Mouse (Mus musculus): Measurements from ENCODE around the gene Olfr410. TPM values are rescaled to one million over a fixed set of nuclear protein-coding genes. Genes with fewer than 3 reads are reported as not detected.

Gene Olfr410
- not detected in 2 replicates for polyA plus RNA-seq (2015; fragmentation: Nextera tagmentation; extraction: Ambion mirVana)

DNA sequence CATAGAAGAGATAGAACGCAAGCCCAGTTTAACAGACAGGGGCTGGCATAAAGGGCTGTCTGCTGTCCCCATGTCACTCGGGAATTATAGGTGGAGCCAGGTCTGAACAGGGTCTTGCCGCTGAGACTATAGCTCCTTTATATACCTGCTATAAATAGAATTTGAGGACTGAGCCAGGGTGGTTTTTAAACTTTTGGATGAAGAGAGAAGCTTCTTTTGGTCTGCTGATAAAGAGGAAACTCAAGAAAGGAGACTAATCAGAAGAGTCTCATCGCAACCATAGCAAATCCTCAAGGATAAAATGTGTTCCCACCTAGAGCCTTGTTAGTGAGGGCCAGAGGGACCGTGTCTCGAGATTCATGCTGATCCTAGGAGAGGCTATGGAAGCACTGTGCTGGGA is at the start of gene Olfr410:
Gene Olfr410 (minus strand): TSS at position 101 of the 400 bp plus-strand sequence.
- Histone ChIP-seq H3K4me1 (ENCODE audit: control insufficient read depth, insufficient read depth, low read depth, low read length) (no peaks in the 10 kb centered on the region), H3K36me3 (ENCODE audit: control insufficient read depth, insufficient read depth, low read length) (no peaks in the 10 kb centered on the region), H3K9me3 (ENCODE audit: control insufficient read depth, low read length) (no peaks in the 10 kb centered on the region), H3K4me2 (ENCODE audit: low read length) (no peak within 1 kb of the TSS), H3K4me3 (ENCODE audit: low read length) (no peak within 1 kb of the TSS), H3K27me3 (replicated peaks; ENCODE audit: control insufficient read depth, insufficient read depth, low read length) (no peaks in the 10 kb centered on the region), H3K9ac (ENCODE audit: low read depth, low read length) (no peak within 1 kb of the TSS), H3K27ac (ENCODE audit: low read depth, low read length) (no peak within 1 kb of the TSS)
- WGBS = 83% methylated on average over 6 of the region's 6 CpGs
- ATAC-seq = no peak

- H3K36me3 ChIP-seq (ENCODE audit: control insufficient read depth, insufficient read depth, low read length) = peaks cover 11% of the 10 kb centered on the region
- H3K4me1 ChIP-seq (ENCODE audit: control insufficient read depth, insufficient read depth, low read depth, low read length) = no peaks in the 10 kb centered on the region
- H3K27me3 ChIP-seq (replicated peaks; ENCODE audit: control insufficient read depth, insufficient read depth, low read length) = no peaks in the 10 kb centered on the region
- H3K9me3 ChIP-seq (ENCODE audit: control insufficient read depth, low read length) = no peaks in the 10 kb centered on the region
- no peak overlapping the region for H3K4me3 ChIP-seq (ENCODE audit: low read length)
- ATAC-seq = no peak
- 78% methylated on average over 5 of the region's 5 CpGs for WGBS
- no peak overlapping the region for H3K27ac ChIP-seq (ENCODE audit: low read depth, low read length)
- H3K4me2 ChIP-seq (ENCODE audit: low read length) = no peak overlapping the region
- H3K9ac ChIP-seq (ENCODE audit: low read depth, low read length) = no peak overlapping the region
Observed at GRCm38 (mm10) chr11:74387203-74387602, 49.4 kb upstream of the Olfr410 start.

- peaks cover 4% of the 10 kb centered on the region for H3K36me3 ChIP-seq (ENCODE audit: control insufficient read depth, insufficient read depth, low read length)
- no peaks in the 10 kb centered on the region for H3K9me3 ChIP-seq (ENCODE audit: control insufficient read depth, low read length)
- ATAC-seq = no peak
- H3K4me1 ChIP-seq (ENCODE audit: control insufficient read depth, insufficient read depth, low read depth, low read length) = no peaks in the 10 kb centered on the region
- WGBS = 69% methylated on average over 9 of the region's 9 CpGs
- H3K4me3 ChIP-seq (ENCODE audit: low read length) = no peak overlapping the region
- no peak overlapping the region for H3K9ac ChIP-seq (ENCODE audit: low read depth, low read length)
- H3K27me3 ChIP-seq (replicated peaks; ENCODE audit: control insufficient read depth, insufficient read depth, low read length) = no peaks in the 10 kb centered on the region
- no peak overlapping the region for H3K27ac ChIP-seq (ENCODE audit: low read depth, low read length)
- no peak overlapping the region for H3K4me2 ChIP-seq (ENCODE audit: low read length)
Observed at GRCm38 (mm10) chr11:74385674-74386073, 47.8 kb upstream of the Olfr410 start.

- Histone ChIP-seq H3K4me1 (ENCODE audit: control insufficient read depth, insufficient read depth, low read depth, low read length) (no peaks in the 10 kb centered on the region), H3K9me3 (ENCODE audit: control insufficient read depth, low read length) (no peaks in the 10 kb centered on the region), H3K4me2 (ENCODE audit: low read length) (no peak overlapping the region), H3K27ac (ENCODE audit: low read depth, low read length) (no peak overlapping the region), H3K4me3 (ENCODE audit: low read length) (no peak overlapping the region), H3K36me3 (ENCODE audit: control insufficient read depth, insufficient read depth, low read length) (no peaks in the 10 kb centered on the region), H3K9ac (ENCODE audit: low read depth, low read length) (no peak overlapping the region), H3K27me3 (replicated peaks; ENCODE audit: control insufficient read depth, insufficient read depth, low read length) (no peaks in the 10 kb centered on the region)
- no peak for ATAC-seq
- WGBS = 66% methylated on average over 4 of the region's 4 CpGs
Observed at GRCm38 (mm10) chr11:74379166-74379873, 41.5 kb upstream of the Olfr410 start.

GRCm38 (mm10) chr11:74376847-74377246 is 39.0 kb upstream of the Olfr410 start:
- 84% methylated on average over 3 of the region's 3 CpGs for WGBS
- H3K36me3 ChIP-seq (ENCODE audit: control insufficient read depth, insufficient read depth, low read length) = no peaks in the 10 kb centered on the region
- no peaks in the 10 kb centered on the region for H3K27me3 ChIP-seq (replicated peaks; ENCODE audit: control insufficient read depth, insufficient read depth, low read length)
- no peaks in the 10 kb centered on the region for H3K4me1 ChIP-seq (ENCODE audit: control insufficient read depth, insufficient read depth, low read depth, low read length)
- ATAC-seq = peak; percentile 92
- H3K4me2 ChIP-seq (ENCODE audit: low read length) = no peak overlapping the region
- no peak overlapping the region for H3K9ac ChIP-seq (ENCODE audit: low read depth, low read length)
- H3K4me3 ChIP-seq (ENCODE audit: low read length) = no peak overlapping the region
- no peaks in the 10 kb centered on the region for H3K9me3 ChIP-seq (ENCODE audit: control insufficient read depth, low read length)
- H3K27ac ChIP-seq (ENCODE audit: low read depth, low read length) = no peak overlapping the region

DNA sequence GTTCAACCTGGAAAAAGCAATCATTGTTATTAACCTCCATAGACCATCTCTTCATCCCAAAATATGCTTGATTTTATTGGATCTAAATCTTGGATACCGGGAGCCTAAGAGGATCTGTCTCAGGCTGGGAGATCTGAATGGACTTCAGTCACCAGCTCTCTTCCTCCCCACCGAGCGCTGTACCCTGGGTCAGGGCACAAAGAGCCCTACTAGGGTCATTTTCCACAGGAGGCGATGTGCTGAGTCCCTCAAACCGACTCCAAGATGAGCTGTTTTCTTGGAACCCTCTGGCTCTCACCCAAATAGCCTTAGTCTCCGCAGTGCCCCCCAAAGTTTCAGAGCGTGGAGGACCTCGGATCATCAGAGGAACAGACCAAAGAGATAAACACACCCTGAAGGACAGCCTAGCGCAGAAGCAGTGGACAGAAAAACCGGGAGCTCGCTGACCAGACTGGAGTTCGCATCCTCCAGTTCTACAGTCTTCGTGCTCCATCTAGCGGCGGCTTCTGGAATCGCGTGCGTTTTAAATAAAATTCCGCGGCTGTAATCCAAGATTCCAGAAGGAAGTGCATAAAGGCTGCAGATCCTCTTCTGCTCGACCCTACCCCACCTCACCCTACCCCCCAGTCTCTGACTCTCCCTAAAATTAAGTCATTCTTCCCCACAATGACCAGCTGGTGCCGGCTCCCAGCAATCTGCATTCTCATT is 33.7 kb upstream of the Olfr410 start:
- Histone ChIP-seq H3K4me1 (ENCODE audit: control insufficient read depth, insufficient read depth, low read depth, low read length) (no peaks in the 10 kb centered on the region), H3K9me3 (ENCODE audit: control insufficient read depth, low read length) (no peaks in the 10 kb centered on the region; the same call in 1 of the 2 replicates), H3K4me3 (ENCODE audit: low read length) (no peak overlapping the region), H3K27me3 (replicated peaks; ENCODE audit: control insufficient read depth, insufficient read depth, low read length) (peaks cover 2% of the 10 kb centered on the region; the same call in 1 of the 2 replicates), H3K27ac (ENCODE audit: low read depth, low read length) (no peak overlapping the region), H3K9ac (ENCODE audit: low read depth, low read length) (peak overlapping the region; percentile 45; the same call in 1 of the 2 replicates), H3K4me2 (ENCODE audit: low read length) (peak overlapping the region; percentile 41), H3K36me3 (ENCODE audit: control insufficient read depth, insufficient read depth, low read length) (no peaks in the 10 kb centered on the region)
- 11% methylated on average over 22 of the region's 22 CpGs for WGBS
- ATAC-seq = peak; percentile 74

- Histone ChIP-seq H3K4me3 (ENCODE audit: low read length) (no peak within 1 kb of the TSS), H3K4me1 (ENCODE audit: control insufficient read depth, insufficient read depth, low read depth, low read length) (no peaks in the 10 kb centered on the region), H3K36me3 (ENCODE audit: control insufficient read depth, insufficient read depth, low read length) (no peaks in the 10 kb centered on the region), H3K9ac (ENCODE audit: low read depth, low read length) (no peak within 1 kb of the TSS), H3K27ac (ENCODE audit: low read depth, low read length) (no peak within 1 kb of the TSS), H3K4me2 (ENCODE audit: low read length) (no peak within 1 kb of the TSS), H3K9me3 (ENCODE audit: control insufficient read depth, low read length) (no peaks in the 10 kb centered on the region), H3K27me3 (replicated peaks; ENCODE audit: control insufficient read depth, insufficient read depth, low read length) (no peaks in the 10 kb centered on the region)
- WGBS = 72% methylated on average over 1 of the region's 1 CpGs
- no peak for ATAC-seq
Observed at GRCm38 (mm10) chr11:74361769-74362168, 23.9 kb upstream of the Olfr410 start, which contains the start of gene Olfr412. Gene Olfr412, plus strand, starts transcription at chr11:74362069.

DNA sequence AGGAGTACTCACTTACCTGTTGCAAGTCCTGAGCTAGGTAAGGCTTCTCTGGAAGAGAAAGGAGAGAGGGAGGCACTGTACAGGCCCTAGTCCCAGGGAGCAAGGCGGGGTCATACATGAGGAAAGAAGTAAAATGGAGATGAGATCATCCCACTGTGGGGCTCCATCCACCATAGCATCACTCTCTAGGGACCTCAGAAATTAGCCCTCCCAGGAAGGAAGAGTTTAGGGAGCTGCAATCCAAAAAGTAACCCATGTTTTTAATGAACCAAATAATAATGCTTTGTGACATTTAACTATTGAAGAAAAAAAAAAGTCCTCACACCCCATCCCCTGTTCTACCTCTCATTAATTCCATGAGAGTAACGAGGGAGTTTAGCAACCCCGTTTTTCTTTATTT is 14.7 kb upstream of the Olfr410 start, which contains the start of gene Olfr411:
Gene Olfr411 (minus strand): TSS at position 101 of the 400 bp plus-strand sequence.
- Histone ChIP-seq H3K4me1 (ENCODE audit: control insufficient read depth, insufficient read depth, low read depth, low read length) (no peaks in the 10 kb centered on the region), H3K9me3 (ENCODE audit: control insufficient read depth, low read length) (no peaks in the 10 kb centered on the region), H3K36me3 (ENCODE audit: control insufficient read depth, insufficient read depth, low read length) (no peaks in the 10 kb centered on the region), H3K27ac (ENCODE audit: low read depth, low read length) (no peak within 1 kb of the TSS), H3K9ac (ENCODE audit: low read depth, low read length) (no peak within 1 kb of the TSS), H3K27me3 (replicated peaks; ENCODE audit: control insufficient read depth, insufficient read depth, low read length) (no peaks in the 10 kb centered on the region), H3K4me3 (ENCODE audit: low read length) (no peak within 1 kb of the TSS), H3K4me2 (ENCODE audit: low read length) (no peak within 1 kb of the TSS)
- 77% methylated on average over 3 of the region's 3 CpGs for WGBS
- no peak for ATAC-seq

DNA sequence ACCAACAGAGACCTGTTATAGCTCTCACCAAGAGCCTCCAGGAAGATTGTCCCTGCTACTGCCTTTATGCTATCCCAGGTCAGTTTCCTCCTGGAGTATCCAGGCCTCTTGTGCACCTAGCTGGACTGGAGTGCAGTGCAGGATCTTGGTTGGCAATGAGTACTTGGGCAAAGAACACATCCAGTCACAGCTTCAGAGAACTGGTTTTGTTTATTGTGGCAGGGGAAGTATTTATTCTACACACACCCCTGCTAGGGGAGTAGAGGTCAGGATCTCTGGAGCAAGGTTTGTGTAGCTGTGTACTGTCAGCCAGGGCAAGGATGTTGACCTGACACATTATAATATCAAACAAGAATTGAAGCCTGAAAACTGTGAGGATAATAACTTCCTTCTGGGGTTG is 9.1 kb downstream of the Olfr410 start:
- Histone ChIP-seq H3K27me3 (replicated peaks; ENCODE audit: control insufficient read depth, insufficient read depth, low read length) (no peaks in the 10 kb centered on the region), H3K4me3 (ENCODE audit: low read length) (no peak overlapping the region), H3K9me3 (ENCODE audit: control insufficient read depth, low read length) (no peaks in the 10 kb centered on the region), H3K4me1 (ENCODE audit: control insufficient read depth, insufficient read depth, low read depth, low read length) (no peaks in the 10 kb centered on the region), H3K9ac (ENCODE audit: low read depth, low read length) (no peak overlapping the region), H3K36me3 (ENCODE audit: control insufficient read depth, insufficient read depth, low read length) (no peaks in the 10 kb centered on the region), H3K27ac (ENCODE audit: low read depth, low read length) (no peak overlapping the region), H3K4me2 (ENCODE audit: low read length) (no peak overlapping the region)
- ATAC-seq = no peak
